Mouse (Mus musculus): ENCODE measurements around the gene Gm28372. TPM values are rescaled to one million over a fixed set of nuclear protein-coding genes. Genes with fewer than 3 reads are reported as not detected.
"Not testable (repeated sequence)": the region's sequence is repeated elsewhere in the genome, so short reads cannot be mapped to it uniquely, and the experiment has no call there.

Gene Gm28372
- polyA plus RNA-seq (2011; ENCODE audit: insufficient read length, low read depth, missing spikeins) = not detected in 2 replicates

- no peak for TF ChIP-seq CTCF (IDR thresholded peaks at IDR 0.05; ENCODE audit: borderline replicate concordance, insufficient read depth, low read length)
- TF ChIP-seq POLR2A (IDR thresholded peaks at IDR 0.05; ENCODE audit: low read depth, low read length) = no peak
- H3K4me1 ChIP-seq (ENCODE audit: control insufficient read depth, insufficient read depth, low read length) = no peaks in the 10 kb centered on the region
- H3K4me3 ChIP-seq (ENCODE audit: insufficient read depth, low read length) = no peak within 1 kb of the TSS
- H3K27ac ChIP-seq (ENCODE audit: insufficient read depth, low read length) = no peak within 1 kb of the TSS
These were observed at the start of gene Gm28372, which contains the start of gene 1700020A23Rik for GRCm38 (mm10) chr2:130404939-130405338. Gene Gm28372, plus strand, starts transcription at chr2:130405239. Gene 1700020A23Rik, plus strand, starts transcription at chr2:130405259.

GRCm38 (mm10) chr2:130357551-130357950 is 47.5 kb upstream of the Gm28372 start:
- Histone ChIP-seq H3K4me3 (ENCODE audit: insufficient read depth, low read length) (no peak overlapping the region), H3K4me1 (ENCODE audit: control insufficient read depth, insufficient read depth, low read length) (no peaks in the 10 kb centered on the region), H3K27ac (ENCODE audit: insufficient read depth, low read length) (no peak overlapping the region)
- no peak for TF ChIP-seq POLR2A (IDR thresholded peaks at IDR 0.05; ENCODE audit: low read depth, low read length)
- TF ChIP-seq CTCF (IDR thresholded peaks at IDR 0.05; ENCODE audit: borderline replicate concordance, insufficient read depth, low read length) = no peak

- H3K4me3 ChIP-seq (ENCODE audit: insufficient read depth, low read length) = no peak overlapping the region
- TF ChIP-seq CTCF (IDR thresholded peaks at IDR 0.05; ENCODE audit: borderline replicate concordance, insufficient read depth, low read length) (no peak), POLR2A (IDR thresholded peaks at IDR 0.05; ENCODE audit: low read depth, low read length) (no peak)
- no peaks in the 10 kb centered on the region for H3K4me1 ChIP-seq (ENCODE audit: control insufficient read depth, insufficient read depth, low read length)
- no peak overlapping the region for H3K27ac ChIP-seq (ENCODE audit: insufficient read depth, low read length)
These were observed 46.2 kb upstream of the Gm28372 start for GRCm38 (mm10) chr2:130358852-130359251.

GRCm38 (mm10) chr2:130362511-130363026 is 42.5 kb upstream of the Gm28372 start:
- 0 out of 2 replicates have a peak, but pooled peaks have one; percentile 26 for TF ChIP-seq CTCF (IDR thresholded peaks at IDR 0.05; ENCODE audit: borderline replicate concordance, insufficient read depth, low read length)
- no peak for TF ChIP-seq POLR2A (IDR thresholded peaks at IDR 0.05; ENCODE audit: low read depth, low read length)
- H3K27ac ChIP-seq (ENCODE audit: insufficient read depth, low read length) = no peak overlapping the region
- H3K4me3 ChIP-seq (ENCODE audit: insufficient read depth, low read length) = no peak overlapping the region
- no peaks in the 10 kb centered on the region for H3K4me1 ChIP-seq (ENCODE audit: control insufficient read depth, insufficient read depth, low read length)

- Histone ChIP-seq H3K4me3 (ENCODE audit: insufficient read depth, low read length) (no peak overlapping the region), H3K4me1 (ENCODE audit: control insufficient read depth, insufficient read depth, low read length) (no peaks in the 10 kb centered on the region)
These were observed 39.6 kb upstream of the Gm28372 start for GRCm38 (mm10) chr2:130365211-130366094.

GRCm38 (mm10) chr2:130367386-130367785 is 37.7 kb upstream of the Gm28372 start:
- H3K4me3 ChIP-seq (ENCODE audit: insufficient read depth, low read length) = no peak overlapping the region
- H3K4me1 ChIP-seq (ENCODE audit: control insufficient read depth, insufficient read depth, low read length) = no peaks in the 10 kb centered on the region
- TF ChIP-seq POLR2A (IDR thresholded peaks at IDR 0.05; ENCODE audit: low read depth, low read length) (no peak), CTCF (IDR thresholded peaks at IDR 0.05; ENCODE audit: borderline replicate concordance, insufficient read depth, low read length) (no peak)
- no peak overlapping the region for H3K27ac ChIP-seq (ENCODE audit: insufficient read depth, low read length)

More at GRCm38 (mm10) chr2:130365211-130366094, 39.6 kb upstream of the Gm28372 start:
- TF ChIP-seq CTCF (IDR thresholded peaks at IDR 0.05; ENCODE audit: borderline replicate concordance, insufficient read depth, low read length) = no peak
- TF ChIP-seq POLR2A (IDR thresholded peaks at IDR 0.05; ENCODE audit: low read depth, low read length) = no peak
- no peak overlapping the region for H3K27ac ChIP-seq (ENCODE audit: insufficient read depth, low read length)

- H3K27ac ChIP-seq (ENCODE audit: insufficient read depth, low read length); H3K4me3 ChIP-seq (ENCODE audit: insufficient read depth, low read length); H3K4me1 ChIP-seq (ENCODE audit: control insufficient read depth, insufficient read depth, low read length): not testable (repeated sequence)
These were observed 32.0 kb upstream of the Gm28372 start for GRCm38 (mm10) chr2:130373026-130373425.

- TF ChIP-seq CTCF (IDR thresholded peaks at IDR 0.05; ENCODE audit: borderline replicate concordance, insufficient read depth, low read length) (no peak), POLR2A (IDR thresholded peaks at IDR 0.05; ENCODE audit: low read depth, low read length) (no peak)
- no peak overlapping the region for H3K27ac ChIP-seq (ENCODE audit: insufficient read depth, low read length)
- H3K4me3 ChIP-seq (ENCODE audit: insufficient read depth, low read length) = no peak overlapping the region
- H3K4me1 ChIP-seq (ENCODE audit: control insufficient read depth, insufficient read depth, low read length) = no peaks in the 10 kb centered on the region
These were observed 30.1 kb upstream of the Gm28372 start for GRCm38 (mm10) chr2:130374951-130375350.

GRCm38 (mm10) chr2:130383205-130383604 is 21.8 kb upstream of the Gm28372 start:
- TF ChIP-seq CTCF (IDR thresholded peaks at IDR 0.05; ENCODE audit: borderline replicate concordance, insufficient read depth, low read length) (no peak), POLR2A (IDR thresholded peaks at IDR 0.05; ENCODE audit: low read depth, low read length) (no peak)
- no peak overlapping the region for H3K4me3 ChIP-seq (ENCODE audit: insufficient read depth, low read length)
- no peaks in the 10 kb centered on the region for H3K4me1 ChIP-seq (ENCODE audit: control insufficient read depth, insufficient read depth, low read length)
- no peak overlapping the region for H3K27ac ChIP-seq (ENCODE audit: insufficient read depth, low read length)

GRCm38 (mm10) chr2:130383895-130384294 is 21.1 kb upstream of the Gm28372 start:
- H3K27ac ChIP-seq (ENCODE audit: insufficient read depth, low read length) = no peak overlapping the region
- TF ChIP-seq CTCF (IDR thresholded peaks at IDR 0.05; ENCODE audit: borderline replicate concordance, insufficient read depth, low read length) (no peak), POLR2A (IDR thresholded peaks at IDR 0.05; ENCODE audit: low read depth, low read length) (no peak)
- H3K4me1 ChIP-seq (ENCODE audit: control insufficient read depth, insufficient read depth, low read length) = no peaks in the 10 kb centered on the region
- no peak overlapping the region for H3K4me3 ChIP-seq (ENCODE audit: insufficient read depth, low read length)

Measured in embryonic fibroblast, embryonic 13.5 days (primary cell).